Mouse (Mus musculus) liver, postnatal 0 days (tissue): ENCODE data around the gene Slc8b1.

Source experiments
- CTCF ChIP-seq: sonication (generic); IDR thresholded peaks from 2 replicates; pipeline ENCODE4 v1.5.1; 2016; ENCODE audit warnings: antibody characterized with exemption, low read depth
- EP300 ChIP-seq: IDR thresholded peaks from 2 replicates; pipeline ENCODE4 v1.6.1; 2016; ENCODE audit warnings: antibody characterized with exemption, low read depth, mild to moderate bottlenecking

- TF ChIP-seq CTCF (no peak), EP300 (no peak)
Measured at GRCm38 (mm10) chr5:120583511-120583910, 72.5 kb downstream of the Slc8b1 start.
